Mouse (Mus musculus) CH12.LX (cell line): ENCODE measurements at regions not wholly inside any gene's neighbourhood (a gene's known extent, or its start where the extent isn't known, plus 50 kb on each side); places are given as distances from the start of the nearest gene placed in this dataset.

Experiments
- DNase-seq: peaks from one replicate; pipeline ENCODE4 v3.0.0-alpha.2; 2013; ENCODE audit errors: extremely low read depth
- H3K27ac ChIP-seq: 2 replicates; pipeline ENCODE4 v1.5.1; 2012; ENCODE audit warnings: low read depth, mild to moderate bottlenecking, control low read depth, moderate library complexity; ENCODE audit not compliant: insufficient read depth
- H3K27me3 ChIP-seq: replicated peaks from 2 replicates; pipeline ENCODE3; 2012; ENCODE audit warnings: inconsistent platforms
- H3K36me3 ChIP-seq, 2 experiments: replicated peaks in 1 of 2; 2 replicates each; pipeline versions ENCODE3 to v1.6.1; 2012; ENCODE audit warnings: inconsistent platforms in 1 of 2, low read length in 1 of 2, mild to moderate bottlenecking in 1 of 2, mixed read lengths in 1 of 2, moderate library complexity in 1 of 2; ENCODE audit not compliant: control insufficient read depth in 1 of 2, insufficient read depth in 1 of 2
- H3K4me1 ChIP-seq, 2 experiments: 2 replicates each; pipeline ENCODE4 v1.6.1; 2012; ENCODE audit warnings: inconsistent platforms in 1 of 2, moderate library complexity in 1 of 2; ENCODE audit not compliant: insufficient read depth in 2 of 2, control insufficient read depth in 1 of 2
- H3K4me2 ChIP-seq: 2 replicates; pipeline ENCODE4 v1.6.1; 2012; ENCODE audit warnings: low read depth, mild to moderate bottlenecking, control low read depth; ENCODE audit not compliant: poor library complexity, insufficient read depth, severe bottlenecking
- H3K4me3 ChIP-seq, 3 experiments: fragments of 150-350 bp in 1 of 3; sonication (generic) in 1 of 3; replicated peaks in 1 of 3; 2 replicates each; pipeline versions ENCODE3 to v1.5.1; 2011 to 2012; ENCODE audit warnings: low read depth in 2 of 3, low read length in 2 of 3, mild to moderate bottlenecking in 2 of 3, moderate library complexity in 2 of 3, control low read depth in 1 of 3, improper control_type of control experiment in 1 of 3, inconsistent platforms in 1 of 3, mixed read lengths in 1 of 3; ENCODE audit not compliant: poor library complexity in 1 of 3
- H3K79me2 ChIP-seq: replicated peaks from 2 replicates; pipeline ENCODE4 v1.6.1; 2012; ENCODE audit warnings: mild to moderate bottlenecking, moderate library complexity; ENCODE audit not compliant: control insufficient read depth, poor library complexity, insufficient read depth, severe bottlenecking; ENCODE audit errors: extremely low read depth
- H3K9ac ChIP-seq: 2 replicates; pipeline ENCODE4 v1.6.1; 2012; ENCODE audit warnings: low read depth, mild to moderate bottlenecking, control low read depth, moderate library complexity; ENCODE audit not compliant: insufficient read depth
- H3K9me3 ChIP-seq: replicated peaks from 2 replicates; pipeline ENCODE3; 2012; ENCODE audit warnings: low read length, inconsistent platforms, mixed read lengths
- CHD1 ChIP-seq: IDR thresholded peaks from 2 replicates; pipeline ENCODE4 v1.6.1; 2012; ENCODE audit warnings: low read depth, low read length, improper control_type of control experiment, inconsistent platforms
- CTCF ChIP-seq, 2 experiments: IDR thresholded peaks in 1 of 2; conservative IDR thresholded peaks in 1 of 2; 2 replicates each; pipeline ENCODE4 v1.5.1; 2011 to 2012; ENCODE audit warnings: low read depth in 2 of 2, low read length in 2 of 2, improper control_type of control experiment in 1 of 2, inconsistent platforms in 1 of 2, mild to moderate bottlenecking in 1 of 2, moderate library complexity in 1 of 2
- ELF1 ChIP-seq: IDR thresholded peaks from 2 replicates; pipeline ENCODE4 v1.6.1; 2014; ENCODE audit warnings: low read depth, mild to moderate bottlenecking, inconsistent platforms, low read length, improper control_type of control experiment
- ETS1 ChIP-seq: conservative IDR thresholded peaks from 2 replicates; pipeline ENCODE4 v1.6.1; 2012; ENCODE audit warnings: low read depth, mild to moderate bottlenecking, inconsistent platforms, low read length, improper control_type of control experiment, moderate library complexity
- GABPA ChIP-seq: IDR thresholded peaks from 2 replicates; pipeline ENCODE4 v1.6.1; 2012; ENCODE audit warnings: low read depth, low read length, improper control_type of control experiment, inconsistent platforms; ENCODE audit not compliant: insufficient replicate concordance
- KAT2A ChIP-seq: IDR thresholded peaks from 2 replicates; pipeline ENCODE4 v1.6.1; 2012; ENCODE audit warnings: low read length, improper control_type of control experiment, inconsistent platforms; ENCODE audit not compliant: insufficient replicate concordance
- MAZ ChIP-seq: IDR thresholded peaks from 2 replicates; pipeline ENCODE4 v1.6.1; 2012; ENCODE audit warnings: low read depth, mild to moderate bottlenecking, inconsistent platforms, low read length, improper control_type of control experiment, moderate library complexity
- NELFE ChIP-seq: IDR thresholded peaks from 2 replicates; pipeline ENCODE4 v1.6.1; 2011; ENCODE audit warnings: low read depth, low read length, improper control_type of control experiment
- NRF1 ChIP-seq: IDR thresholded peaks from 2 replicates; pipeline ENCODE4 v1.6.1; 2014; ENCODE audit warnings: low read depth, mild to moderate bottlenecking, inconsistent platforms, low read length, improper control_type of control experiment, moderate library complexity
- POLR2A ChIP-seq: IDR thresholded peaks from 2 replicates; pipeline ENCODE4 v1.6.1; 2011; ENCODE audit warnings: low read depth, mild to moderate bottlenecking, improper control_type of control experiment, low read length
- RCOR1 ChIP-seq: conservative IDR thresholded peaks from 2 replicates; pipeline ENCODE4 v1.6.1; 2012; ENCODE audit warnings: low read depth, mild to moderate bottlenecking, inconsistent platforms, low read length, improper control_type of control experiment
- SMC3 ChIP-seq: IDR thresholded peaks from 2 replicates; pipeline ENCODE4 v1.6.1; 2011; ENCODE audit warnings: low read depth, low read length, improper control_type of control experiment
- UBTF ChIP-seq: IDR thresholded peaks from 2 replicates; pipeline ENCODE4 v1.6.1; 2012; ENCODE audit warnings: low read depth, mild to moderate bottlenecking, inconsistent platforms, low read length, improper control_type of control experiment, moderate library complexity
- USF1 ChIP-seq: IDR thresholded peaks from 2 replicates; pipeline ENCODE4 v1.6.1; 2014; ENCODE audit warnings: low read depth, mild to moderate bottlenecking, inconsistent platforms, low read length, improper control_type of control experiment
- ZKSCAN1 ChIP-seq: IDR thresholded peaks from 2 replicates; pipeline ENCODE4 v1.6.1; 2012; ENCODE audit warnings: low read depth, inconsistent platforms, low read length, improper control_type of control experiment, borderline replicate concordance
- ZNF384 ChIP-seq: IDR thresholded peaks from 2 replicates; pipeline ENCODE4 v1.6.1; 2012; ENCODE audit warnings: low read depth, low read length, improper control_type of control experiment, inconsistent platforms
- dilution Hi-C: fragments of 300-500 bp; cut with MboI; formaldehyde crosslinking; loops from 2 replicates; pipeline ENCODE4 v1.14.3; 2020; ENCODE audit warnings: low sequenced_read_pairs; ENCODE audit not compliant: extremely low pct_unique_long_range_greater_than_20kb, extremely low pct_ligation_motif_present
- in situ Hi-C: fragments of 300-500 bp; cut with MboI; formaldehyde crosslinking; loops from 3 replicates; pipeline ENCODE4 v1.14.3; 2019; ENCODE audit warnings: low sequenced_read_pairs, low pct_ligation_motif_present, low pct_unique_long_range_greater_than_20kb, mixed read lengths

DNA sequence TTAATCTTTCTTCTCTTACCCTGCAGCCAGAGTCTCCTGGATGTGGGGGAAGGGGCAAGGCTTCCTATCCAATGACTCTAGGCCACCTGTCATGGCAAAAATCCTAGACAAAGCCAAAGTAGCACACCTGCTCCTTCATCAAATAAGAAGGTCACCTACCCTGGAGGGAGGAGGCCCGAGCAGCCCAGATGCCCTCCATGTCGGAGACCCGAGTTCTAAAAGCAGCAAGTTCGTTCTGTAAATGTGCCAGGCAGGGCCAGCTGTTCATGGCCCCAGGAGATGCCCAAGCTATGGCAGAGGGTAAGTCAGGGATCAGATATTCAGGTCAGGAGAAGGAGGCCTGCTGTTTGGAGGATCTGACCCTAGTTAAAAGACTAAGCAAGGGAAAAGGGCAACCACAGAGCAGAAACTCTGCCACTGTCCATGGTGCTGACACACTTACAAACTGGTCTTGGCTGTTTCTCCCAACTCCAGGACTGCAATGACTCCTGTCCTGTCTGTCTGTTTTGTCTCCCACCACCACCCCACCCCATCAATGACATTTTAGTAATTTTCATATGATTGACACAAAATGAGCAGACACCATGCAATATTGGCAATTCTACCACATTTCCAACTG lies 125.9 kb downstream of the Tmem132e start:
- in situ Hi-C loops = no loop called here

DNA sequence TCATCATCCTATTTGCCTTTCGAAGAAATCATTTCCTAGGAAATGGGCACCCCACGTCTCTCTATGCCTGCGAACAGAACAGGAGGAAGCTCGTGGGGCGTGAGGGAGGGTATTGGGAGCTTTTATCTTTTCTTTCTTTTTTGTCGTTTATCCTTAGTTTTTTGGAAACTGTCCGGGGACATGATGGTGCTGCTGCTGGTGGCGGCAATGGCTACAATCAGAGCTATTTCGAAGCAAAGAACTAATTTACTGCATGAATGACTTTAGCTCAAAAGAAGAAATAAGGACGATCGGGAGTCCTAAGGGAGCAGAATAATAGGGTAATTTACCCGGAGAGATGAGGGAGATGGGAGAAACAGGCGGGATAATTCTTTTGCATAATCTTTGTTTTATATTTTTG lies 119.9 kb downstream of the Tmem132e start:
- no peak for DNase-seq
- Histone ChIP-seq H3K4me2 (no peak overlapping the region), H3K79me2 (no peaks in the 10 kb centered on the region), H3K27ac (no peak overlapping the region), H3K9ac (no peak overlapping the region), H3K9me3 (no peaks in the 10 kb centered on the region), H3K4me1 (no peaks in the 10 kb centered on the region), H3K4me3 (no peak overlapping the region), H3K36me3 (no peaks in the 10 kb centered on the region), H3K27me3 (peaks cover 71% of the 10 kb centered on the region)
- TF ChIP-seq GABPA (no peak), KAT2A (no peak), NELFE (no peak), CTCF (conservative IDR thresholded peaks at IDR 0.05 in 1 of 2, IDR thresholded peaks at IDR 0.05 in 1 of 2; ENCODE audit: low read depth in 2 of 2, low read length in 2 of 2) (no peak), ELF1 (no peak)
- dilution Hi-C loops = no loop called here
- in situ Hi-C loops = no loop called here

More for the DNA sequence above, 125.9 kb downstream of the Tmem132e start:
- Histone ChIP-seq H3K9ac (no peak overlapping the region), H3K4me2 (no peak overlapping the region), H3K4me3 (no peak overlapping the region), H3K36me3 (no peaks in the 10 kb centered on the region)
- TF ChIP-seq MAZ (no peak), RCOR1 (no peak), SMC3 (no peak), ETS1 (no peak), UBTF (no peak), ZKSCAN1 (no peak), ZNF384 (no peak), NRF1 (no peak), USF1 (no peak), POLR2A (no peak), CHD1 (no peak)
- TF ChIP-seq, all 38 proteins: peak for 0
- H3K27me3 ChIP-seq = peaks cover 93% of the 10 kb centered on the region
- H3K79me2 ChIP-seq = no peaks in the 10 kb centered on the region
- H3K4me1 ChIP-seq = no peaks in the 10 kb centered on the region
- no peaks in the 10 kb centered on the region for H3K9me3 ChIP-seq
- H3K27ac ChIP-seq = no peak overlapping the region
- dilution Hi-C loops = no loop called here
- peak; percentile 25 for DNase-seq
